7 mouse cellular contexts compared by ENCODE assay signal in genomic region chr3:84260024-84260535, GRCm38 (mm10). TPM values are rescaled to one million over a fixed set of nuclear protein-coding genes. Genes with fewer than 3 reads are reported as not detected.
A peak's percentile ranks its signal among the peaks of the same experiment; 100 is the strongest.
DNase-seq lines count a peak whose midpoint lies in the region; ATAC-seq and TF ChIP-seq lines count a peak whose summit lies in the region.

No protein-coding gene starts in this region.

- H3K4me3 ChIP-seq in spleen, adult 2 months (ENCODE audit: extremely low read depth, insufficient read depth, insufficient read length) = peak overlapping the region; percentile 75

- peaks cover 3% of the 10 kb centered on the region; the same call in 1 of the 2 replicates for H3K27me3 ChIP-seq in spleen, adult 2 months (ENCODE audit: control insufficient read depth, insufficient read depth, low read length)

- H3K36me3 ChIP-seq in spleen, adult 2 months (ENCODE audit: control insufficient read depth, insufficient read depth, low read length) = no peaks in the 10 kb centered on the region

- peaks cover 3% of the 10 kb centered on the region; the same call in 1 of the 2 replicates for H3K4me1 ChIP-seq in spleen, adult 2 months (ENCODE audit: control insufficient read depth, insufficient read depth, insufficient read length)

- no peak overlapping the region for H3K27ac ChIP-seq in spleen, adult 2 months (ENCODE audit: insufficient read depth, low read length)

- no peak for DNase-seq in spleen, adult 2 months (ENCODE audit: low read depth in 1 of 2, low spot score in 2 of 2)
- DNase-seq in spleen, postnatal 14 days (ENCODE audit: low spot score in 2 of 2) = no peak
- DNase-seq in cerebellum, adult 8-10 months = peak; percentile 23
- DNase-seq in layer of hippocampus, postnatal 14 days (ENCODE audit: low spot score in 2 of 2) = no peak
- DNase-seq in adrenal gland, adult 8-10 months = no peak

- 7% methylated on average over 8 of the region's 8 CpGs for WGBS in spleen, adult 2 months

- no peak for TF ChIP-seq CTCF in spleen, adult 2 months (IDR thresholded peaks at IDR 0.05; ENCODE audit: extremely low read depth, insufficient read depth, insufficient read length, insufficient replicate concordance)

- no peak for TF ChIP-seq POLR2A in spleen, adult 2 months (IDR thresholded peaks at IDR 0.05; ENCODE audit: low read depth, low read length)

- ATAC-seq in hematopoietic stem cell, adult 5-6 weeks (replicated peaks in 1 of 2; ENCODE audit: insufficient read depth in 1 of 2, low FRiP score in 2 of 2, low TSS enrichment in 1 of 2, low read depth in 1 of 2, poor library complexity in 2 of 2, severe bottlenecking in 2 of 2) = peak; percentile 11 to 23; a peak in 2 of 4 replicates
- ATAC-seq in megakaryocyte, adult 5-6 weeks (ENCODE audit: poor library complexity, severe bottlenecking) = peak; percentile 53

RNA-seq across cellular contexts. Expression of gene Trim2, which starts 46.6 kb away (rescaled TPM):
- polyA plus RNA-seq in spleen, adult 2 months (2012; rRNA removed) = 5.7 and 7.2 TPM in 2 replicates
- 1.4 and 3.9 TPM in 2 replicates for total RNA-seq in hematopoietic stem cell, adult 5-6 weeks (2017)
- total RNA-seq in megakaryocyte, adult 5-6 weeks (2015) = 0.62 TPM in 1 of 2 replicates, not detected in the other
- total RNA-seq in megakaryocyte, adult 5-6 weeks (2017) = 0.99 and 1.7 TPM in 2 replicates
- 100 to 1,000 TPM; 329 to 334 TPM for total RNA-seq in layer of hippocampus, postnatal 14 days (2021)
- 10 to 100 TPM; 42.9 to 87.2 (median 60.4) TPM for total RNA-seq in adrenal gland, adult 8-10 months (2022)
